Mouse (Mus musculus) erythroblast, embryonic 14.5 days (primary cell): Measurements from ENCODE around the gene Ssrp1. TPM values are rescaled to one million over a fixed set of nuclear protein-coding genes. Genes with fewer than 3 reads are reported as not detected.

ENCODE experiments used
- H3K27me3 ChIP-seq: 2 replicates; pipeline ENCODE4 v1.6.1; 2012; ENCODE audit warnings: inconsistent platforms; ENCODE audit not compliant: control insufficient read depth
- H3K36me3 ChIP-seq: 2 replicates; pipeline ENCODE4 v1.6.1; 2012; ENCODE audit warnings: mild to moderate bottlenecking, inconsistent platforms; ENCODE audit not compliant: control insufficient read depth
- H3K4me1 ChIP-seq: 2 replicates; pipeline ENCODE4 v1.6.1; 2012; ENCODE audit warnings: inconsistent platforms; ENCODE audit not compliant: control insufficient read depth
- H3K4me3 ChIP-seq: replicated peaks from 2 replicates; pipeline ENCODE3; 2012; ENCODE audit warnings: moderate library complexity, mild to moderate bottlenecking, inconsistent platforms
- H3K9me3 ChIP-seq: 2 replicates; pipeline ENCODE4 v1.6.1; 2012; ENCODE audit warnings: low read length, inconsistent platforms, mixed read lengths; ENCODE audit not compliant: control insufficient read depth
- GATA1 ChIP-seq: IDR thresholded peaks from 2 replicates; pipeline ENCODE4 v1.6.1; 2012; ENCODE audit warnings: low read length, inconsistent platforms, mixed read lengths
- TAL1 ChIP-seq: IDR thresholded peaks from 3 replicates; pipeline ENCODE4 v1.6.1; 2012; ENCODE audit warnings: low read length, inconsistent platforms, mixed read lengths
- polyA plus RNA-seq: library from polyadenylated mRNA; stranded (reverse); fragments of >175 nt; gene quantifications from 2 replicates; pipeline ENCODE4 v1.2.3, GENCODE M21; 2012

The Ssrp1 gene
- polyA plus RNA-seq = 10.0 and 10.9 TPM in 2 replicates

DNA sequence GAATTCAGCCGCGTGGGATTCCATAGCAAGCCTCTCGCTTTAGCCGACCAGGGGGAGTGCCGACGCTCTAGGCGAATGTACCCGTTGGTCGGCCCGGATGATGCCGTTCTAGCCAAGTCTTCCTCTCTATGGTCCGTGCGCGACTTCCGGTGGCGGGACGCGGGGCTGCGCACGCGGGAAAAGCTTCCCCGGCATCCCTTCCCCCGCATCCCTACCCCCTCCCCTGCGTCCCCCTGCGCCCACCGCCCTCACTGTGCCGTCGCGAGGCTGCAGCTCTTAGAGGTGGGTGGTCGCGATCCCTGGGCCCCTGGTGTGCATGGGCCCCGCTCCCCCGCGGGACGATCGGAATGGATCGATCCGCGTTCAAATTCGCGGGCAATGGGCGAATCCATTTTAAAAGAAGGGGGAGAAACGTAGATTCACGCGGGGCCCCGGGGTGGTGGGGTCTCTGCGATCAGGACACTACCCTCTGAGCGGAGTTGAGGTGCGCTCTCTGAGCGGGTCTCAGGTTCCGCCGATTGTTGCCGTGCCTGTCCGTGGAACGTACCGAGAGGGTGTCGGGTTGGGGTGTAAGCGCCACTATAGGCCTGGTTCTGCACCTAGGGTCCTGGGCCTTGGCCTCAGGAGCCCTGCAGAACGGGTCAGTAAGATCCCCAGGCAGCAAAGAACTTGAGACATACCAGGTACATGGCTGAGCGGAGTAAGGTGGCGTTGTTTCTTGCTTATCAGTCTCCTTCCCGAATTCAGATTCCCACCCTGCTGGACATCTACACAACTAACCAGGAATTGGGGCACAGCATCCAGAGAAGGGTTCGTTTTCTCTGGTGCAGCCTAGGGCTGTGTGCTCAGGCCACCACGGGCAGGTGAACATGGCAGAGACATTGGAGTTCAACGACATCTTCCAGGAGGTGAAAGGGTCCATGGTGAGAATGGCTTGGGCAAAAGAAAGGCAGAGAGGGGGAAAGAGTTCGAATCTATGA lies at the start of gene Ssrp1, which contains the start of gene P2rx3:
Gene Ssrp1, plus strand, starts transcription at position 188 of the 980 bp plus-strand sequence.
Gene P2rx3, minus strand, starts transcription at position 416 of the 980 bp plus-strand sequence.
- Histone ChIP-seq H3K27me3 (peaks cover 43% of the 10 kb centered on the region), H3K9me3 (no peaks in the 10 kb centered on the region), H3K36me3 (peaks cover 47% of the 10 kb centered on the region), H3K4me3 (peak within 1 kb of the TSS; percentile 84), H3K4me1 (peaks cover 40% of the 10 kb centered on the region)
- TF ChIP-seq TAL1 (no peak), GATA1 (no peak)

DNA sequence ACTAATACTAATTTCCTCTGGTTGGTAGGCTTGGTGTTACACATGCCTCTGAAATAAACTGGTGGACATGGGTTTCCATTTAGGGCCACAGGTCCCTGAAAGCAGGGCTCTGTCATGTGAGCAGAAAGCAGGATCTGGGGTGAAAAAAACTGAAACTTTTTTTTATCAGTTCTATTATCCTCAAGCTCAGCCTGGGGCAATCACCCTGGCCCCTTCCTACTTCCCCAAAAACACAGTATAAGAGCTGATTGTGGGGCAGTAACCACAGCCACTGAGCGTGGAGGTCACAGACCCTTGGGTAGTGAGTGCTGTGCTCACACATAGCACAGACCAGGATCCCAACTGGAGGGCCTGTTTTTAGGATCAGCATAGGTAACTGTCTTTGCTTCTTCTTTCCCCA lies 49.1 kb upstream of the Ssrp1 start, which contains the start of gene Prg3:
Gene Prg3, plus strand, starts transcription at position 286 of the 400 bp plus-strand sequence.
- Histone ChIP-seq H3K36me3 (no peaks in the 10 kb centered on the region), H3K4me1 (peaks cover 3% of the 10 kb centered on the region; the same call in 1 of the 2 replicates), H3K4me3 (no peak within 1 kb of the TSS), H3K27me3 (peaks cover 61% of the 10 kb centered on the region), H3K9me3 (no peaks in the 10 kb centered on the region)
- TF ChIP-seq TAL1 = no peak
- TF ChIP-seq GATA1 = no peak

DNA sequence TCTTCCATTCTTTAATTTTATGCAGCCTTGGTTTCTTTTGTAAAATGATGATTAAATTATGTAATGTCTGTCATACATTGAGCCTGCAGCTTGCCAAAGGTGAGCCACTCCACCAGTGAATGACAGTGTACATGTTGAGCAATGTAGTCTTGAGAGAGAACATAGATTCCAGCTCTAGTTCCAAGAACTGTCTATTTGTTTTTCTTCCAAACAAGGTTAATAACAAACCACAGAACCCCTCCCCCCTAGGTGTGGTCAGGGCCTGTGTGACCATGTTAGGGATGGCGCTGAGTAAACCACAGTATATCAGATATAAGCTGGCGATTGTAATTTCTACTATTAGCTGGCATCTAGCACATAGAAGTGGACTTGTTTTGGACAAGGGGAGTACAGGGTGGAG lies 40.7 kb upstream of the Ssrp1 start:
- peaks cover 50% of the 10 kb centered on the region for H3K27me3 ChIP-seq
- no peak overlapping the region for H3K4me3 ChIP-seq
- no peak for TF ChIP-seq GATA1
- H3K9me3 ChIP-seq = no peaks in the 10 kb centered on the region
- peaks cover 36% of the 10 kb centered on the region for H3K4me1 ChIP-seq
- H3K36me3 ChIP-seq = no peaks in the 10 kb centered on the region

DNA sequence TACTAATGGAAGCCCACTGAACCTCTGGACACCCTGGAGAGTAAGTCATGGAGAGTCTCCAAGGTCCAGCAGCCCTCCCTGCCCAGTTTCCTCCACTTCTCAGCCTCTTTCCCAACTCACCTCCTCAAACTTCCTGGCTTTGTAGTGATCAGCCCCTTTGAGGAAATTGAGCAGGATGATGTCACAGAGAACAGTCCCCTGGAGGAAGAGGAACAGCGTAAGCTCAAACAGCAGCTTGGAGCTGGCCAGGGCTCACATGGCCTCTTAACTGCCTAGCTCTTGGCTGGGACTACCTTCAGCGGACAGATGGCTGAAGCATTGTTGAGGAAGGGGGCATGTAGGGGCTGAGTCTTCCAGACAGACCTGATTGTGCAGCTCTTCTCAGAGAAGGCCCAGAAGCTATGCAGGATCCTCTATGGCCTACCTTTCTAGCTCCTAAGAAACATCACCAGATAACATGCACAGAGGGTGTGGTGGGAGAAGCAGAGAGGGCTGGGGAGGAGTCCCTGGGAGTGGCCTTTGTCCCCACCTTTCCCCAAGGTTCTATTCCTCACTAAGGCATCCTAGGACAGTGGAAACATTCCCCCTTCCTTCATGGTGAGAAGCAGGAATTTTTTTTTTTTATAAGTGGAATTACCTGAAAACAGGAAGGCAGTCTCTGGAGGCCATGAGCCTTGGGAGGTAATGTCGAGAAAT lies 37.4 kb upstream of the Ssrp1 start:
- peaks cover 32% of the 10 kb centered on the region for H3K27me3 ChIP-seq
- TF ChIP-seq GATA1 (no peak), TAL1 (no peak)
- no peaks in the 10 kb centered on the region for H3K36me3 ChIP-seq
- no peak overlapping the region for H3K4me3 ChIP-seq
- H3K4me1 ChIP-seq = peaks cover 37% of the 10 kb centered on the region
- no peaks in the 10 kb centered on the region for H3K9me3 ChIP-seq

DNA sequence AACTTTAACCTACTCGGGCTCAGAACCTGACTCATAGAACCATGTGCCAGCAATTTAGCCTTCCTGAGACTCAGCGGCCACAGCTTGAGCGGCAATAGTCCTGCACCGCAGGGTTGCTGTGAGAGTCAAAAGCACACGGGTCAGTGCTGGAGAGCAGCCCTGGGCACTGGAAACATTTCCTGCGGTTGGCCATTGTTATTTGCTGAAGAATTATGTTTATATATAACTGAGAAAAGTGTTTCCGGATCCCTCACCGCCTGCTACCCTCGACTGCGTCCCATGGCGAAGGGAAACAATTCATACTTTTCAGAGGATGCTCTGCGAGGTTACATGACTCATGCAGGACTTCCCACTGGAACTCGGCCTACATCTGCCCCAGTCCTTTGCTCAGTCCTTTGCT lies 35.5 kb upstream of the Ssrp1 start:
- H3K4me3 ChIP-seq = no peak overlapping the region
- no peaks in the 10 kb centered on the region for H3K9me3 ChIP-seq
- peaks cover 32% of the 10 kb centered on the region for H3K4me1 ChIP-seq
- TF ChIP-seq TAL1 (no peak), GATA1 (no peak)
- H3K36me3 ChIP-seq = no peaks in the 10 kb centered on the region
- H3K27me3 ChIP-seq = peaks cover 19% of the 10 kb centered on the region

DNA sequence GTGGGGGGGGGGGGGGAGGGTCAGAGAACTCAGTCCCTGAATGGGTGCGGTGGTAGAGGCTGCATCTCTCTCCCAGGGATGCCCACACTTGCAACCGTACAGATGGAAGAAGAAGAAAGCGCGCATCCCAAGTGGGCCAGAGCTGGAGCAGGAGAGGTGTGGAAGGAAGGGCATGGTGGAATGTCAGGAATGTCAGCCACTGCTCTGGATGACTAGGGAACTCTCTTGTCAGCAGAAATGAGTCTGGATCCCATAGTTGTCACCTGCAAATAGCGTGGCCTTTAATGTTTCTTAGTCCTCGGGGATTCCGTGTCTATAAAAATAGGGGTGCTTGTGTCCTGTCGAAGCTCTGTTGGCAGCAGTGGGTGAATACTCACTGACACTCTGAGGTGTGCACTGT lies 34.5 kb upstream of the Ssrp1 start:
- Histone ChIP-seq H3K4me1 (peaks cover 37% of the 10 kb centered on the region), H3K4me3 (no peak overlapping the region), H3K9me3 (no peaks in the 10 kb centered on the region)

DNA sequence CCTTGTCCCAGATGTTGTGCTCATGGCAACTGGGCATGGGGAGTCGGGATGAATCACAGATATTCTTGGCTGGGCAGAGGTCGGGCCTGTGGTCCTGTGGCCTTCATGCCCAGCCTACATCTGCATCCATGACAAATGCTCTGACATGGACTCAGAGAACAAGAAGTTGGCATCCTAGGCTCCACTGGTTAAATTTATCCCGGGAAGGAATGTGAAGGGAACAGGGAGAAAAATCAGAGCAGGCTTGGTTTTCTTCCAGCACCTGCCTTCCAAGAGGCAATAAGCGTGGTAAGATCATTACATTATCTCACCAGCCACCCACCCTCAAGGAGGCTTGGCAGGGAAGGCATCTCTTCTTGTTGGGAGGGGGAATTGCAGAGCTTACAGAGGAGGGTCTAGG lies 32.7 kb upstream of the Ssrp1 start:
- no peak for TF ChIP-seq GATA1
- Histone ChIP-seq H3K4me3 (no peak overlapping the region), H3K9me3 (no peaks in the 10 kb centered on the region), H3K27me3 (peaks cover 9% of the 10 kb centered on the region), H3K36me3 (no peaks in the 10 kb centered on the region), H3K4me1 (peaks cover 43% of the 10 kb centered on the region)

More for the DNA sequence above, 34.5 kb upstream of the Ssrp1 start:
- Histone ChIP-seq H3K27me3 (peaks cover 13% of the 10 kb centered on the region), H3K36me3 (no peaks in the 10 kb centered on the region)
- TF ChIP-seq TAL1 = no peak
- no peak for TF ChIP-seq GATA1

DNA sequence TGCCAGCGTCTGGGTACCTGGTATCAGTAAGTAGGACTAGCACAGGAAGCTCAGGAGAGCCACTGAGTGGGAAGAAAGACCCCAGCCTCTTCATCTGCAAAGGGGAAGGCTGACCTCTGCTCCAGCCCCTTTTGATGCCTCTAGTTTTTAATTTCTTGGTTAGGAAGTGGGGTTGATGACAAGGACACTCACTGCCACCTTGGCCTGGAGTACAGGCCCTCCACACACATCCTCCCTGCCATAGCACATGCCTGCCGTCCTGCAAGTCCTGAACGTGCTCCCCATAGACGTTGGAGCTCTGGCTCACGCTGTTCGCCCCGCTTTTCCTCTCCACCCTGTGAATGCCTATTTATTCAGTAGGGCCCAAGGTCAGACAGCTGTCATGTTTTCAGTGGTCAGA lies 30.4 kb upstream of the Ssrp1 start:
- Histone ChIP-seq H3K4me1 (peaks cover 46% of the 10 kb centered on the region), H3K36me3 (no peaks in the 10 kb centered on the region), H3K9me3 (no peaks in the 10 kb centered on the region), H3K27me3 (peaks cover 9% of the 10 kb centered on the region), H3K4me3 (no peak overlapping the region)
- no peak for TF ChIP-seq GATA1
- TF ChIP-seq TAL1 = no peak

DNA sequence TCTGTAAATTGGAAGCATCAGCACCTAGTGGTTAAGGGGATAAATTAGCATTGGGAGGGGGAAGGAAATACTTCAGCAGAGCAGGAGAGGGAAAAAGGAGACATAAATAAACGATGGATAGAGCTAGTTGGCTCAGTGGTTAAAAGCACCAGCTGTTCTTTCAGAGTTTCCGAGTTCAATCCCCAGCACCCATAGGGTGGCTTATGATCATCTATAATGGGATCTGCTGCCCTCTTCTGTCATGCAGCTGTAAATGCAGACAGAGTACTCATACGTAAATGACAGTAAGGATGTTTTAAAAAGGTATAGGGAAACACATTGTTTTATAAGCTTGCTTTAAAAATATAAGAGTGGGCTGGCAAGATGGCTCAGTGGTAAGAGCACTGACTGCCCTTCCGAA lies 29.3 kb upstream of the Ssrp1 start:
- H3K27me3 ChIP-seq = peaks cover 9% of the 10 kb centered on the region
- no peak overlapping the region for H3K4me3 ChIP-seq
- peaks cover 57% of the 10 kb centered on the region for H3K4me1 ChIP-seq
- H3K36me3 ChIP-seq = no peaks in the 10 kb centered on the region
- no peaks in the 10 kb centered on the region for H3K9me3 ChIP-seq
- TF ChIP-seq TAL1 (no peak), GATA1 (no peak)
